Mouse (Mus musculus) layer of hippocampus, postnatal 14 days (tissue): Measurements from ENCODE around the gene Usp42. TPM values are rescaled to one million over a fixed set of nuclear protein-coding genes. Genes with fewer than 3 reads are reported as not detected.
A peak's percentile ranks its signal among the peaks of the same experiment; 100 is the strongest.

Source experiments
- DNase-seq, 2 experiments: peaks; one replicate each; pipeline ENCODE4 v3.0.0; 2021 to 2022; ENCODE audit warnings: low spot score in 2 of 2, mixed read lengths in 1 of 2
- long read RNA-seq, 2 experiments: library from polyadenylated mRNA; stranded (forward); transcript quantifications; one replicate each; pipeline ENCODE4 v2.0.0; 2021
- total RNA-seq, 2 experiments: library from RNA; stranded (reverse); gene quantifications; 2 replicates each; pipeline ENCODE4 v1.2.3; 2021

Gene Usp42
- total RNA-seq, result 10 to 100 TPM; 20.0 to 23.4 TPM
- long read RNA-seq, experiment 1, full-length matches to known transcripts, result 1 of 9 reads
- long read RNA-seq, experiment 1, partial matches to known transcripts, result 7 of 9 reads
- long read RNA-seq, experiment 1, other reads (novel, unspliced or antisense), result 1 of 9 reads
- long read RNA-seq, experiment 2, full-length matches to known transcripts, result 3 of 11 reads
- long read RNA-seq, experiment 2, partial matches to known transcripts, result 7 of 11 reads
- long read RNA-seq, experiment 2, other reads (novel, unspliced or antisense), result 1 of 11 reads

- DNase-seq, result peak; percentile 96 to 97
Observed at GRCm38 (mm10) chr5:143732180-143732891, at the start of gene Usp42. Usp42 (minus strand) TSS chr5:143732280.

- DNase-seq, result no peak
Observed at GRCm38 (mm10) chr5:143760508-143760907, 28.4 kb upstream of the Usp42 start.

DNA sequence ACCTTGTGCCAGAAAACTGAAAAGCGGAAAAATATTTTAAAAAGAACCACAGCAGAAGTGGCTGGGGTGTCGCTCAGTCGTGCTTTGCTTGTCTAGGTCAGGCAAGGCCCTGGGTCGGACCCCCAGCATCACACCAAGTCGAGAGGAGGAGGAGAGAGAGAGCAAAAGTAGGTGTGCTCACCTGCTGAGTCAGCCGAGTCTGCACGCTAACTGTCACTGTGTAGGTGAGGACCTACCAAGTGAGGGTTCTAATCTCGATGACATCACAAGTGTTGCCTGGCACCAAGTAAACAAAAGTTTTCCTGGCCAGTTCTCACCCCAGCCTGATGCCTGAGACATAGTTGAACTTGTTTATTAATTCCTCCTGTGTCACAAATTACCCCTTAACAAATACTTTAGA, 27.5 kb upstream of the Usp42 start:
- DNase-seq, result no peak

GRCm38 (mm10) chr5:143757755-143758443, 25.8 kb upstream of the Usp42 start:
- DNase-seq, result peak; percentile 85 to 92

DNA sequence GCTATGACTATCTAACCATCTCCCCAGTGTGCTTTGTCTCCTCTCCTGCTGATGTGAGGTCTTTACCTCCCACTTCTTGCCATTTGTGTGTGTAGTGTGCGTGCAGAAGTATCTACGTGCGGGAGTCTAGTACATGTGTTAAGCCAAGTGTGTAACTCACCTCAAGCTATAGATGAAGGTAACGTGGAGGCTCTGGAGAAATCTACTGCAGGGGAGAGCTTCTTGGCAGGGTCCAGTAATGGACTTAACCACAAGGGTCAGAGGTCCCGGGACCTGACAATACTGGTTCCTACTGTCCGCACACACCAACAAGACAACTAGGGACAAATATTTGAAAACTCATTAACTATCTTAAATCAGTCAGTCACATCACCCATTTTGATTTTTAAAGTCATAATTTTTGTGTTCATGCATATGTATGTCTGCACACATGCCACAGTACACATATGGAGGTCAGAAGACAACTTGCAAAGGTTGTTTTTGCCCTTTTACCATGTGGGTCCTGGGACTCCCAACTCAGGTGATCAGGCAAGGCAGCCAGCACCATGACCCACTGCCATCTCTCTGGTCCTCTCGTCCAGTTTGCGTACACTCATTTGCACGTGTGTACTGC, 23.6 kb upstream of the Usp42 start:
- DNase-seq, result no peak

DNA sequence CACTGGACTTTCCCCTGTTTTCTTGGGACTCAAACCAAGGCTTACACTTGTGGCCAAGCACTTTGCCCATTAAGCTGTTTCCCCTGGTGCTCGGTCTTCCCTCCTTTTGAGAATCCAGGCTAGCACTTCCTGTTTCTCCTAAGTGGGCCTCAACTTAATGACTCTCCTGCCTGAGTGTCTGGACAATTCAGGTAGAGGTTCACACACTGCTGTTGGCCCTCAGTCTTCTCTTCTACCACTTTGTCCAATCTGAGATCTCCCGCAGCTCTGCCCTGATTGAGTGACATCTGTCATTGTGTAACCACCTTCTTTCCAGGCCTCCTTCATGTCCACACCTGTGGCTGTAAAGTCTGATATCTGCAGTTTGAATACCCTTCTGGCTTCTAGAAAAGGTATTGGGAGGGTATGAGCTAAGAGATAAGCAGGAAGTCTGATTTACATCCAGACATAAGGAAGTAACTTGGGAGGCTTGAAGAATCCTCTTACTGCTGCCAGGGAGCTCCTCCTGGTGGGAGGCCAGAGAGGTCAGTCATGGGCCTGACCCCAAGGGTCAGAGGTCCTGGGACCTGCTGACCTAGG, 17.6 kb upstream of the Usp42 start:
- DNase-seq, result no peak

GRCm38 (mm10) chr5:143731483-143732112, 482 bp downstream of the Usp42 start:
- DNase-seq, result no peak

- no peak for DNase-seq
Observed at GRCm38 (mm10) chr5:143730915-143731314, 1.2 kb downstream of the Usp42 start.

- DNase-seq, result no peak
Observed at GRCm38 (mm10) chr5:143721962-143722361, 10.1 kb downstream of the Usp42 start.

DNA sequence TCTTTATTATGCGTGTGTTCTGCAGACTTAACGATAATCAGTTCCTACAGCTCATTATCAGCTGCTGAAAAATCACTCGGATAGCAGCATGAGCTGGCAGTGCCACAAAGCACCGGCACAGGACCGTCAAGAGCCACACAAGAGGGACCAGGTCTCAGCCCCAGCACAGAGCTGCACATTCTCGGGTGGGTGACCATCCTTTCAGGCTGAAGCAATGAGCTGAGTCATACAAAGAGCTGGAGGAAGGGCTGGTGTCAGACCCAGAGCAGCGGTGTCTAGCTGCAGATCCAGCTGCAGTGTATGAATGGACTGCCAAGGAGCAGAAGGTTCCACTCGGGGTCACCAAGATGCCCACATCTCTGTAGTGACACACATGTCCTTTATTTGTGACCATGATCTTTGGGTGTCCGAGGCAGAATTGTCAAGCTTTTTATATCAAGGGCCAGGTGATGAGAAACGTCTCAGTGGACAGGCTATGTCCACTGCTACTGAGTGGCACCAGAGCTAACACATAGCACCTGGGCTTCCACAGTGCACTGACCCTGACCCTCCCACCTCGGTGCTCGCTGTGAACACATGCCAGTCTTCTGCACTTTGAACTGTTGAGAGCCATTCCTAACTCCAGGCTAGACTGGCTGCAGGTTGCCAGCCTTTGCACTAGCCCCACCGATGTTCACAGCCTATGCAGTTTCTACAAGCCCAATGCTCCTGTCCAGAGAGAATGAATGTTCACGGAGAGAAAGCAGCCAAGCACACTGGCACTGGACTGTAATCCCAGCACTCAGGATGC, 19.9 kb downstream of the Usp42 start:
- DNase-seq, result no peak

- DNase-seq, result peak; percentile 57
Observed at GRCm38 (mm10) chr5:143711326-143711725, 20.8 kb downstream of the Usp42 start.

- DNase-seq, result no peak
Observed at GRCm38 (mm10) chr5:143706822-143707200, 25.3 kb downstream of the Usp42 start.

DNA sequence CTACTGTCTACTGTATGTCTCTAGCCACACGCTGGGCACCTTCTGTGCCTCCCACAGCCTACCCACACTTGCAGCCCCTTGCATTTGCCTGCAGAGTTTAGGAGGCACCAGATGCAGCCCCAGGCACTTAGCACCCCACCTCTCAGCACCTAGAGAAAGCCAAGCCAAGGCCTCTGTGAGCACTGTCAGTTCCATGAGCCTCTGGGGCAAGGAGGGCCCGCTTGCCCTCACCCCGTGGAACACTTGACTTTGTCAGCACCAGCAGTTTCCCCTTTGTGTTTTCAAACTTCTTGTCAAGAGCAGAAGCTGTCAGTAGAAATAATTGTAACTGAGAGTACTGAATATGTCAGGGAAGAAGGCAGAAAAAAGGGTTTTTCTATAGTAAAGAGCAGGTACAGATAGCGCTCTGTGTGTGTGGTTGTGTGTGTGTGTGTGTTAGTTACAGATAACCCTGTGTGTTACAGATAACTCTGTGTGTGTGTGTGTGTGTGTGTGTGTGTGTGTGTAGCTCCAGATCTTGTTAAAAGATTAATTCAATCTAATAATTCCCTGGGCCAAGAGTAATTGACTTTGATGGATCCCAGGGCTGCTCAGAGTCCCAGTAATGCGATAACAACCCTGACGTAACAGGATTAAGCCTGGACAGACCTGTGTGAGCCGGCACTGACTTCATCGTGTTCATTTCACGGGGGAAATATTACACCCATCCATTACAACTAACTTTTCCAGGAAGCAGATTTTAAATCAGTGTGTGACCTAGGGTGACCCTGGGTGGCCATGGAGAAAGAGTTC, 25.9 kb downstream of the Usp42 start:
- DNase-seq, result no peak

DNA sequence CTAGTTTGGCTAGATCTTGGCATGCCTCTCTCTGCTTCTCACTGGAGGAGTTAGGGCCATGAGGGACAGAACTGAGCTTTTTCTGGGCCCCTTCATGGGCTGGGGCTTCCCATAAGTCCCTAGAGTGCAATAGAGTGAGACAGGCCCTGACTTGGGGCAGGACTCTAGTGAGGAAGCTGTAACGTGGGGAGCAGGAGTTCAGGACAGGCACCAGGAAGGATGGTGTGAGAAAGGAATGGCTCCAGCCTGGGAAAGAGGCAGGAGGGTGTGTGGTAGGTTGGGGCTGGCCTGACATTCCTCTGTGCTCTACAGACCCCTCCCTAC, 26.5 kb downstream of the Usp42 start:
- no peak for DNase-seq

DNA sequence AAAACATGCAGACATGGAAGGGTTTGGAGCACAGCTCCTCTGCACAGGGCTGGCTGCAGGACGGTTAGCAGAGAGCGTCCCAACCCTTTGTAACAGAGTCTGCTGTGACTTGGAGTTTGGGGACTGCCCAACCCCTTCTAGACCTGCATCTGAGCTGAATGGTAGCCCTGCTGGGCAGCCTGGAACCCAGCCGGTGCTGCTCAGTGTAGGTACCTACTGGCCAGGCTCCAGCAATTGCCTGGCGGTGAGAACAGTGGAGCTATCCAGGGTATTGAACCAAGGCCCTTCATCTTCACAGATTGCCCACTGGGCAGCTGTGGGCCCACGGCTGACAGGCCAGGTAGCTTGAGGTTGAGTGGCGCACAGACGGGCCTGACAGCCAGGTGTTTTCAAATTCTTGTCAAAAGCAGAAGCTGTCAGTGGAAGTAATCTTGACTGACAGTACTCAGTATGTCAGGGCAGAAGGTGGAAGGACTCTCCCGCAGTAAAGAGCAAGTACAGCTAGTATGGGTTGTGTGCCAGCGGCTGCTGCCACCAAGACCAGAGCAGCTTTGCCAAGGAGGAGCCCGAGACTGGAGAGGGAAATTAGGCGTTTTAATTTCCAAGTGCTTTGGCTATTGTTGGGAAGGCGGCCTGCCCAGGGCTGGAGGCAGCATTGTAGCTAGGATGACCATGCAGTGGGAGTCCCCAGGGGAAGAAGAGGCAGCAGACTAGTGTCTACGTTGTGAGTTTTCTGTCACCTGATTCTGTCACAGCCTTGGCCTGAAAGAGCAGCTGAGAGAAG, 27.0 kb downstream of the Usp42 start:
- no peak for DNase-seq

DNA sequence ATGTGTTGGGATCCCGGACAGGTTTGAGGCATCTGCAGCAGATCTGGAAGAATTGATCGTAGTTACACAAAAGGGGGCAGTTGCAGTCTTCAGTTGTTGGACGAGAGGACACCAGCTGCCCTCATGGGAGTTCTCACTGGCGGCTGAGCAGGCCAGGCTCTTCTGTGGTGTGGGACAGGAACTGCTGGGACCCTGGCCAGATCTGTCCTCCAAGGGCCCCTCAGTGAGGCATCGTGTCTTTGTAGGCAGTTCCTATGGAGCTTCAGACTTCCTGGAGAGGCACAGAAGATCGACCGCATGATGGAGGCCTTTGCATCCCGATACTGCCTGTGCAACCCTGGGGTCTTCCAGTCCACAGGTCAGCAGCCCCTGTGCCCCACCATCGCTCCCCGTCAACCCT, 31.0 kb downstream of the Usp42 start:
- no peak for DNase-seq

DNA sequence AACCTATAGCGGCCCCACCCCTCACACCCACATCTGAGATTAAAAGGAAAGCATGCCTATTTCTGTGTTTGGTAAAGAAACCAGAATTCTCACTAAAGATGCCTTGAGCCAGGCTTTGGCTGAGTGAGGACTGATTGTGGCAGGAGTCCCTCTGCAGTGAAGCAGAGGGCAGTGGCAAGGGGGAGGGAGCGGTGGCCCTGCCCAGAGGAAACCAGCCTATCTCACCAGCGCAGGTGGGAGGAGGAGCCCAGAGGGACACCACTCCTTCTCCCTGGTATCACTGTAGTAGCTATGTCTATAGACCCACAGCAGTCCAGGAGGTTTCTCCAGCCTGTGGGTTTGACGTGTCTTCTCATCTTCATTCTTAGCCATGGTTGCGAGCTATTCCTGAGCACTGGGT, 31.8 kb downstream of the Usp42 start:
- no peak for DNase-seq

GRCm38 (mm10) chr5:143698454-143698853, 33.6 kb downstream of the Usp42 start:
- no peak for DNase-seq

DNA sequence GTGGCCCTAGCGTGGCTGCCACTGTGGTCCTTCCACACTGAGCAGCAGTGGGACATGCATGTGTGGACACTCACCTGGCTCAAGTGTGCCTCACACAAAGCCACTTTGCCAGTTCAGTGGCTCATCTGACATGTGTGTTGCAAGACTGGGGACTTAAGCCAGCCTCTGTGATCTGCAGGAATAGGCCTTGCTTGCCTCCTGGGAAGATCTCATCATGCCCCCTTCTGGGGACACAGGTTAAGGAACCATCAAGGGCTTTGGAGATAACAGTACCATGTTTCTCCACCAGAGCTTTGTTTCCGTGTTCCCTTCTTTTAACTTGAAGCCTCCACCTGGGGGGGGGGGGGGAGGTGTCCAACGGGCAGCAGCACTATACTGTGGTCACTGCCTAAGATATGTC, 35.8 kb downstream of the Usp42 start:
- DNase-seq, result no peak
